Mouse (Mus musculus): Measurements from ENCODE around the gene Ccdc80. TPM values are rescaled to one million over a fixed set of nuclear protein-coding genes. Genes with fewer than 3 reads are reported as not detected.

The Ccdc80 gene
- polyA plus RNA-seq (2014; fragmentation: Nextera tagmentation; extraction: Ambion mirVana) = 88.5 and 96.2 TPM in 2 replicates

DNA sequence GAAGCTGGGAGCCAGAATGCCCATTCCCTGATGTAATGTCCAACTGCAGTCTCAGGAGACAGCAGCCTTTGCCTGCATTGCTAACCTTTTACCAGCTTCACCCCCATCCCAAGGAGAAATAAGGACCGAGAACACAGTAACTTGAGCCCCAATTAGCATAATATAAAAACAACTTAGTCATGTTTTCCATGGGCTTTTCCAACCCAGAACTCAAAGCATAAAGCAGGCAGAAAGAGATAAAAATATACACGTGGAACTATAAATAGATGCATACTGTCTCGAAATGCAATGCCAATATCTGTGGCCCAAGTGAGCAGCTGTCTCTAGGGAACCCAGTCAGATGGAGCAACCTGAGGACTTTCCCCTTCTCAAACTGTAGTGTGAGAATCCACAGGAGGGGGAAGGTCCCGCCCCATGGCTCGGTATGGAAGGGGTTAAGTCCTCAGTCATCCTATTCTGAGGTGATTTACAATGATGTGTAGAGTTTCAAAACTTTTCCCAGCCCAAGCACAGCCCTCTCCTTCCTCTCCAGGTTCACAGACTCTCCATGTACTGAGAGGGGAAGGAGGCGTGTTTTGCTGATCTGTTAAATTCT, at the start of gene Ccdc80:
Ccdc80 (plus strand) TSS at position 266 of the 595 bp plus-strand sequence.
- 0% methylated on average over 6 of the region's 6 CpGs for WGBS
- ATAC-seq (ENCODE audit: insufficient number of reproducible peaks, insufficient read depth, low FRiP score, low read depth) = peak; percentile 60
- Histone ChIP-seq H3K4me2 (ENCODE audit: low read length) (peak within 1 kb of the TSS; percentile 63), H3K27ac (replicated peaks in 1 of 2; ENCODE audit: control insufficient read depth in 1 of 2, insufficient read depth in 1 of 2, low read depth in 2 of 2, low read length in 2 of 2) (peak within 1 kb of the TSS; percentile 91 to 98), H3K9me3 (ENCODE audit: control insufficient read depth, low read length) (no peaks in the 10 kb centered on the region), H3K9ac (ENCODE audit: low read length) (peak within 1 kb of the TSS; percentile 72), H3K36me3 (ENCODE audit: control insufficient read depth, insufficient read depth, low read length) (no peaks in the 10 kb centered on the region), H3K27me3 (ENCODE audit: control insufficient read depth, insufficient read depth, low read length) (no peaks in the 10 kb centered on the region), H3K4me1 (ENCODE audit: control insufficient read depth in 2 of 2, insufficient read depth in 2 of 2, low read length in 2 of 2) (peaks cover 32 to 44% of the 10 kb centered on the region in 2 experiments), H3K4me3 (ENCODE audit: control insufficient read depth in 1 of 2, insufficient read depth in 1 of 2, low read depth in 1 of 2, low read length in 2 of 2) (peak within 1 kb of the TSS; percentile 43 to 75)

DNA sequence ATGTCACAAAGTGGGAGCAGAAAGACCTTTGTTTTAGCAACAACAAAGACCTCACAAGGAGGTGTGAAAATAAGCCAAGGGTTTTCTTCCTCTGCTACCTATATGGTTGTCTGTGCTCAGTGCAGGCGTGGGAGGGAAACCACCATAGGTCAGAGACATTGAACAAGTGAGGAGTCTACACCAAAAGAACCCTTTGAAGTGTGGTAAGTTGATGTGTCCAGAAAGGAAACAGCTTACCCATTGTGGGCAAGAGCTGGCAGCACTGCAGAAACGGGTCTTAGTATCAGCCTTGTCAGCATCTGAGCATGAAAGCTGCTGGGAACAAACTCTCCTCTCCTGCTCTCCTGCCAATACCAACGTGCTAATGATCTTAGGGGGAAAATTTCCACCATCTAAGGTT, 48.4 kb upstream of the Ccdc80 start:
- no peaks in the 10 kb centered on the region for H3K27me3 ChIP-seq (ENCODE audit: control insufficient read depth, insufficient read depth, low read length)
- H3K9me3 ChIP-seq (ENCODE audit: control insufficient read depth, low read length) = no peaks in the 10 kb centered on the region
- no peak for ATAC-seq (ENCODE audit: insufficient number of reproducible peaks, insufficient read depth, low FRiP score, low read depth)
- no peak overlapping the region for H3K4me3 ChIP-seq (ENCODE audit: control insufficient read depth in 1 of 2, insufficient read depth in 1 of 2, low read depth in 1 of 2, low read length in 2 of 2)
- H3K36me3 ChIP-seq (ENCODE audit: control insufficient read depth, insufficient read depth, low read length) = no peaks in the 10 kb centered on the region
- 51% methylated on average over 3 of the region's 3 CpGs for WGBS
- H3K9ac ChIP-seq (ENCODE audit: low read length) = no peak overlapping the region
- no peak overlapping the region for H3K27ac ChIP-seq (replicated peaks in 1 of 2; ENCODE audit: control insufficient read depth in 1 of 2, insufficient read depth in 1 of 2, low read depth in 2 of 2, low read length in 2 of 2)
- H3K4me2 ChIP-seq (ENCODE audit: low read length) = no peak overlapping the region
- H3K4me1 ChIP-seq (ENCODE audit: control insufficient read depth in 2 of 2, insufficient read depth in 2 of 2, low read length in 2 of 2) = no peaks in the 10 kb centered on the region

DNA sequence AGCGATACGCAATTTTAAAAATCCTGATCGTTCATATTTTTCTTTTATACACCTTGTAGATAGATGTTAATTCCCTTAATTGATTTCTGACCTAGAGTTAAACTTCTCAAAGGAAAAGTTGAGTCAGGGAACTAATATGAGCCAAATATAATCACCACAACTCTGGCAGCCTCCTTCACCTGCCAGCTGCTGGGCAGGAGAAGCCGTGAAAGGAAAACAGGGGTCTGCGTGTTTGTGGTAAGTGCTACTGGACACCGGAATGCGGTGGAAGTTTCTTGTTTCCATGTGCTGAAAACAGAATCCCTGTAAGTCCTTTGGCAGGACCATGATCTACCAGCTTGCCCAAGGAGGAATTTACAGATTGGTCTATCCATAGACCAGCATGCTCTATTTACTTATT, 36.0 kb upstream of the Ccdc80 start:
- Histone ChIP-seq H3K9ac (ENCODE audit: low read length) (no peak overlapping the region), H3K4me3 (ENCODE audit: control insufficient read depth in 1 of 2, insufficient read depth in 1 of 2, low read depth in 1 of 2, low read length in 2 of 2) (no peak overlapping the region), H3K27me3 (ENCODE audit: control insufficient read depth, insufficient read depth, low read length) (no peaks in the 10 kb centered on the region), H3K4me2 (ENCODE audit: low read length) (no peak overlapping the region), H3K36me3 (ENCODE audit: control insufficient read depth, insufficient read depth, low read length) (no peaks in the 10 kb centered on the region), H3K4me1 (ENCODE audit: control insufficient read depth in 2 of 2, insufficient read depth in 2 of 2, low read length in 2 of 2) (peaks cover 2 to 11% of the 10 kb centered on the region in 2 experiments; a peak in 1 of 4 replicates), H3K9me3 (ENCODE audit: control insufficient read depth, low read length) (no peaks in the 10 kb centered on the region), H3K27ac (replicated peaks in 1 of 2; ENCODE audit: control insufficient read depth in 1 of 2, insufficient read depth in 1 of 2, low read depth in 2 of 2, low read length in 2 of 2) (no peak overlapping the region)
- WGBS = 82% methylated on average over 7 of the region's 7 CpGs
- no peak for ATAC-seq (ENCODE audit: insufficient number of reproducible peaks, insufficient read depth, low FRiP score, low read depth)

DNA sequence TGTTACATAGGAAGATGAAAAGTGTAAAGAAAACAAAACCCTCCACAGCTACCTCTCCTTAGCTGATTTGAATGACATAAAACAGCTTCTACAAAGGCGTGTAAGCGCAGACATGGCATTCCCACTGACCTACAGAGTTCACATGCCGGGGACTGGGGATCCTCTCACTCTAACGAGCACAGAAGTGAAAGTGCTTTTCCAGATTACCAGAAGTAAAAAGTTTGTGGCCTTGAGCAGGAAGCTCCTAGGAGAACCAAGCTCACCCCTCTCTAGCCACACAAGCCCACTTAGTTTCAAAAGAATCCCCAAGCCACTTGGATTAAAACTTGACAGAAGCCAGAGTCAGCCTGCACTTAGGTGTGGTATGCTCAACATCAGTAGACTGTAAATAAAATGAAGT, 35.3 kb upstream of the Ccdc80 start:
- peak overlapping the region; percentile 26; the same call in 1 of the 2 replicates for H3K4me2 ChIP-seq (ENCODE audit: low read length)
- H3K36me3 ChIP-seq (ENCODE audit: control insufficient read depth, insufficient read depth, low read length) = no peaks in the 10 kb centered on the region
- no peaks in the 10 kb centered on the region for H3K9me3 ChIP-seq (ENCODE audit: control insufficient read depth, low read length)
- H3K27ac ChIP-seq (replicated peaks in 1 of 2; ENCODE audit: control insufficient read depth in 1 of 2, insufficient read depth in 1 of 2, low read depth in 2 of 2, low read length in 2 of 2) = 0 out of 4 replicates have a peak overlapping the region, but pooled peaks of 1 of the 2 experiments have one; percentile 14
- H3K4me1 ChIP-seq (ENCODE audit: control insufficient read depth in 2 of 2, insufficient read depth in 2 of 2, low read length in 2 of 2) = peaks cover 2 to 11% of the 10 kb centered on the region in 2 experiments; a peak in 1 of 4 replicates
- H3K27me3 ChIP-seq (ENCODE audit: control insufficient read depth, insufficient read depth, low read length) = no peaks in the 10 kb centered on the region
- no peak for ATAC-seq (ENCODE audit: insufficient number of reproducible peaks, insufficient read depth, low FRiP score, low read depth)
- no peak overlapping the region for H3K9ac ChIP-seq (ENCODE audit: low read length)
- 47% methylated on average over 4 of the region's 4 CpGs for WGBS
- no peak overlapping the region for H3K4me3 ChIP-seq (ENCODE audit: control insufficient read depth in 1 of 2, insufficient read depth in 1 of 2, low read depth in 1 of 2, low read length in 2 of 2)

- Histone ChIP-seq H3K36me3 (ENCODE audit: control insufficient read depth, insufficient read depth, low read length) (no peaks in the 10 kb centered on the region), H3K9me3 (ENCODE audit: control insufficient read depth, low read length) (no peaks in the 10 kb centered on the region), H3K9ac (ENCODE audit: low read length) (no peak overlapping the region), H3K27ac (replicated peaks in 1 of 2; ENCODE audit: control insufficient read depth in 1 of 2, insufficient read depth in 1 of 2, low read depth in 2 of 2, low read length in 2 of 2) (no peak overlapping the region), H3K4me2 (ENCODE audit: low read length) (no peak overlapping the region), H3K4me3 (ENCODE audit: control insufficient read depth in 1 of 2, insufficient read depth in 1 of 2, low read depth in 1 of 2, low read length in 2 of 2) (no peak overlapping the region), H3K27me3 (ENCODE audit: control insufficient read depth, insufficient read depth, low read length) (no peaks in the 10 kb centered on the region), H3K4me1 (ENCODE audit: control insufficient read depth in 2 of 2, insufficient read depth in 2 of 2, low read length in 2 of 2) (peaks cover 2 to 11% of the 10 kb centered on the region in 2 experiments; a peak in 1 of 4 replicates)
- WGBS = 47% methylated on average over 3 of the region's 3 CpGs
- no peak for ATAC-seq (ENCODE audit: insufficient number of reproducible peaks, insufficient read depth, low FRiP score, low read depth)
Observed at GRCm38 (mm10) chr16:45061140-45061539, 32.1 kb upstream of the Ccdc80 start.

GRCm38 (mm10) chr16:45070383-45071083, 22.7 kb upstream of the Ccdc80 start:
- 80% methylated on average over 8 of the region's 8 CpGs for WGBS

DNA sequence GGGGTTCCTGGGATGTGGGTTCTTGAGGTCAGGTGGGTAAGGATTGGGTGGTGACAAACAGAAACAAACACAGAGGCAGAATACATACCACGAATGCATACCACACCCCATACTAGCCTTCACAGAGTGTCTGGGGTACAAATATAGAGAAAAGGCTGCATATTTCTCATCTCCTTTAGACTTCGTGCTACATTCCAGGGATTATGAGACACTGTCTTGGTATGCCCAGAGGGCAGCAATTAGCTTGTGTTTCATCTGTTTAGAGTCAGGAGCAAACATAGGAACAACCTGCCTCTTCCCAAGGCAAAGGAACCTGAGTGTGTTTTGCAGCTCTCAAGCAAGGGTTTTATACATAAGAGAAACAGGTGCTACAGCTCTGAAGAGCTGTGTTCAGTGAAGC, 21.8 kb upstream of the Ccdc80 start:
- Histone ChIP-seq H3K4me2 (ENCODE audit: low read length) (no peak overlapping the region), H3K27ac (replicated peaks in 1 of 2; ENCODE audit: control insufficient read depth in 1 of 2, insufficient read depth in 1 of 2, low read depth in 2 of 2, low read length in 2 of 2) (no peak overlapping the region), H3K9ac (ENCODE audit: low read length) (no peak overlapping the region), H3K4me3 (ENCODE audit: control insufficient read depth in 1 of 2, insufficient read depth in 1 of 2, low read depth in 1 of 2, low read length in 2 of 2) (no peak overlapping the region), H3K9me3 (ENCODE audit: control insufficient read depth, low read length) (no peaks in the 10 kb centered on the region), H3K27me3 (ENCODE audit: control insufficient read depth, insufficient read depth, low read length) (no peaks in the 10 kb centered on the region), H3K36me3 (ENCODE audit: control insufficient read depth, insufficient read depth, low read length) (no peaks in the 10 kb centered on the region), H3K4me1 (ENCODE audit: control insufficient read depth in 2 of 2, insufficient read depth in 2 of 2, low read length in 2 of 2) (no peaks in the 10 kb centered on the region)
- 77% methylated on average over 2 of the region's 2 CpGs for WGBS
- ATAC-seq (ENCODE audit: insufficient number of reproducible peaks, insufficient read depth, low FRiP score, low read depth) = no peak

More at GRCm38 (mm10) chr16:45070383-45071083, 22.7 kb upstream of the Ccdc80 start:
- Histone ChIP-seq H3K36me3 (ENCODE audit: control insufficient read depth, insufficient read depth, low read length) (no peaks in the 10 kb centered on the region), H3K4me3 (ENCODE audit: control insufficient read depth in 1 of 2, insufficient read depth in 1 of 2, low read depth in 1 of 2, low read length in 2 of 2) (no peak overlapping the region), H3K9ac (ENCODE audit: low read length) (no peak overlapping the region), H3K27ac (replicated peaks in 1 of 2; ENCODE audit: control insufficient read depth in 1 of 2, insufficient read depth in 1 of 2, low read depth in 2 of 2, low read length in 2 of 2) (no peak overlapping the region), H3K4me2 (ENCODE audit: low read length) (no peak overlapping the region), H3K27me3 (ENCODE audit: control insufficient read depth, insufficient read depth, low read length) (no peaks in the 10 kb centered on the region), H3K9me3 (ENCODE audit: control insufficient read depth, low read length) (no peaks in the 10 kb centered on the region), H3K4me1 (ENCODE audit: control insufficient read depth in 2 of 2, insufficient read depth in 2 of 2, low read length in 2 of 2) (no peaks in the 10 kb centered on the region)
- ATAC-seq (ENCODE audit: insufficient number of reproducible peaks, insufficient read depth, low FRiP score, low read depth) = no peak

Data from heart, embryonic 14.5 days (tissue).